Mouse (Mus musculus) urinary bladder, adult 18-20 months (tissue): Measurements from ENCODE around the gene Scn8a.
A peak's percentile ranks its signal among the peaks of the same experiment; 100 is the strongest.

Experiments used
- DNase-seq, 2 experiments: peaks; one replicate each; pipeline ENCODE4 v3.0.0; 2022; ENCODE audit warnings: low spot score in 2 of 2, mixed read lengths in 2 of 2

Gene Scn8a

GRCm38 (mm10) chr15:100869558-100869957, at the start of gene Scn8a:
Gene Scn8a, plus strand, starts transcription at chr15:100869858.
- no peak for DNase-seq

DNA sequence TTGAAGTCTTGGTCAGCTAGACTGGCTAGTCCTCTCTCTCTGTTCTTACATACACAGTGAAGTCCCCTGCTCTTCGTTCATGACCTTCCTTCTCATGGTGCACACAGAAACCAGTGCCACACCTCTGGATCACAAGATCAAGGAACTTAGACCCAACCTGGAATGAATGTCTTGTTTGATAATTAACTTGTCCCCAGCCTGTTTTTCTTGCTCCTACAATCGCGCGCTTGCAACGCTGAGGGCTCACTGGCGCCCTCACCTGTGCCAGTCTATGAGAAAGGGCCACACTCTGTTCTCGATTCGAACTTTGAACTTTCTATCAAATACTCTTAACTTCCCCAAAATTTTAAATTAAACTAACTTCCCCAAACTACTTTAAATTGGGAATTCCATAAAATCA, 47.8 kb upstream of the Scn8a start:
- DNase-seq, result peak; percentile 19 to 22

DNA sequence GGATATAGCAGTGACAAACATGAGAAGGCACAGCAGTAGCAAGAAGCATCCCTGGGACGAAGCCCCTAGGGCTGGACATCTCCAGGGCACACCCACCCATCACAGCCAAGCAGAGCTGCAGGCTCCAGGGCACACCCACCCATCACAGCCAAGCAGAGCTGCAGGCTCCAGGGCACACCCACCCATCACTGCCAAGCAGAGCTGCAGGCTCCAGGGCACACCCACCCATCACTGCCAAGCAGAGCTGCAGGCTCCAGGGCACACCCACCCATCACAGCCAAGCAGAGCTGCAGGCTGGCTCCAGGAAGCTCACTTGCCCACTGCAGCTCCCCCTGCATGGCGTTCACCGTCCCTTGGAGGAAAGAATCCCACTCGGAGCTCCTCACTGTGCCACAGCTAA, 47.3 kb upstream of the Scn8a start:
- DNase-seq, result peak in 1 of 2 experiments; percentile 13

GRCm38 (mm10) chr15:100825249-100825856, 44.3 kb upstream of the Scn8a start:
- DNase-seq, result no peak

DNA sequence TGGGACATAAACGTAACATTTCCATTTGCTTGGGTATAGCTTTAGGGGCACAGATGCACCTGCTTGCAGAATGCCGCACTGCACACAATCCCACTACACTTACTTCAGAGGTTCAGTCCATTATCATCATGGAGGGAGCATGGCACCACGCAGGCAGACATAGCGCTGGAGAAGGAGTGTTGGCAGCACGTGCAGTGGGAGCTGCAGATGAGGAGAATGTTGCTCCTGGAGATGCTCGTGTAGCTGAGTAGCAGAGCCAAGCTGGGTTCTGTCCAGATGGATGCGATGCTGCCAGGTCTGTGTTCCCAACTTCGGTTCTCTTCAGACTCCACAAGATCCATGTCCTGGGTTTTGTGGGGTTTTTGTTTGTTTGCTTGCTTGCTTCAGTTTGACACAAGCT, 43.6 kb upstream of the Scn8a start:
- DNase-seq, result no peak

DNA sequence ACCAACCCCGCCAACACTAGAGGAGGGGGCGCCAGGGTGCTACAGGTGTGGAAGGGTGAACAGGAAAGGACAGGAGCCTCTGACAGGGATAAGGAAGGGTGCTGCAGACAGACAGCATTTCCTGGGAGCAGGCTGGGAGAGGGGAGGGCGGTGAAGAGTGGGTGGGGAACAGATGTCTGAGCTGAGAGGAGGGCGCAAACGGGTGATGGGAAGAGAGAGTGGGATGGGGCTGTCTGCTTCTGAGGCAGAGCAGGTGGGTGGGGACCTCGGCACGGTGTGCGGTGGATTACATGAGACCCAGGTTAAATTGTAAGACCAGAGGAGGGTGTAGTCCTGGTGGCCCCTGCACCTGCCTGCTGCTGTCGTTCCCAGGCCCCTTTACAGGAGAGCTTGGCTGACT, 39.9 kb upstream of the Scn8a start:
- no peak for DNase-seq

- DNase-seq, result no peak
Measured at GRCm38 (mm10) chr15:100830682-100831081, 39.0 kb upstream of the Scn8a start.

GRCm38 (mm10) chr15:100832144-100832543, 37.5 kb upstream of the Scn8a start:
- DNase-seq, result no peak

DNA sequence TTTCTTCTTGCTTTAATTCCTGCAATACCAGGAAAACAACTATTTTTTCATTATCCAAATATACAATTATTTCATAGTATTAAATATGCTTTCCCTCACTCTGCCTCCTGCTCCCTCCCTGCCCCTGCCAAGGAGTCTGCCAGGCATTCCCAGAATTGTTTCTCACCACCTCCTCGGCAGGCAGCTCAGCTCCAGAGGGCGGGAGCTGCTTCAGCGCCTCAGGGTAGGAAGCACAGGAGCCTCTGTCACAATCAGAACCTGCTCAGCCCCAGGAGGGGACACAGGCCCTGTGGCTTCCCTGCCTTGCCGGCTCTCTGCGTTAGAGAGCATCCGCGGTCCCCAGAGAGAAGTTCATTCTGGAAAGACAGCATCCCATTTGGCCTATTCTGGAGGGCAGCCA, 36.9 kb upstream of the Scn8a start:
- no peak for DNase-seq

GRCm38 (mm10) chr15:100836729-100837128, 32.9 kb upstream of the Scn8a start:
- no peak for DNase-seq

DNA sequence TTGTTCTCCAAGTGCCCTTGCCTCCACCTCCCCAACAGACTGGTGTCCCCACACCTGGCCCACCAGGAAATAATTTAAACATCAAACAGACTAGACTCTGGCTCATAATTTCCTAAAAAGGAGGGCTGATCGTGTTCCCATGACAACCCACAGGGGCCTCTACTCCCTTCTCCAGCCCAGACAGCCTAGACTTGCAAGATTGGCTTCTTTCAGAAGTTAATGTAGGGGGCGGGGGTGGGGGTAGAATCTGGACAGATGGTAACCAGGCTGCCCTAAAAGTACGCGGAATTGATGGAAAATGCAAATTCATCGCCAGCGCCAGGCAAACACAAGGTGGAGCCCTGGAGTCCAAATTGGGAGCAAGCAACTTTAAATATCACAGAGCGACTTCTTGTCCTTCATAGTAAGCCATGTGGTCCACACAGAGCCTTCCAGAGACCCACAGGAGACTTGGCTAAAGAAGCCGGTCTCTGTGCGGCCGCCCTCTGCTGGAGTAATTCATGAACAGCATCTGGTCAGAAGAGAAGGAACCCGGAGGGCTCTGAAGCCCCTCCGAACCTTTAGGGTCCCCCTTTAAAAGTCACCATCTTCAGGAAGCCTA, 31.0 kb upstream of the Scn8a start:
- DNase-seq, result peak in 1 of 2 experiments; percentile 8

- no peak for DNase-seq
Measured at GRCm38 (mm10) chr15:100844336-100844735, 25.3 kb upstream of the Scn8a start.

DNA sequence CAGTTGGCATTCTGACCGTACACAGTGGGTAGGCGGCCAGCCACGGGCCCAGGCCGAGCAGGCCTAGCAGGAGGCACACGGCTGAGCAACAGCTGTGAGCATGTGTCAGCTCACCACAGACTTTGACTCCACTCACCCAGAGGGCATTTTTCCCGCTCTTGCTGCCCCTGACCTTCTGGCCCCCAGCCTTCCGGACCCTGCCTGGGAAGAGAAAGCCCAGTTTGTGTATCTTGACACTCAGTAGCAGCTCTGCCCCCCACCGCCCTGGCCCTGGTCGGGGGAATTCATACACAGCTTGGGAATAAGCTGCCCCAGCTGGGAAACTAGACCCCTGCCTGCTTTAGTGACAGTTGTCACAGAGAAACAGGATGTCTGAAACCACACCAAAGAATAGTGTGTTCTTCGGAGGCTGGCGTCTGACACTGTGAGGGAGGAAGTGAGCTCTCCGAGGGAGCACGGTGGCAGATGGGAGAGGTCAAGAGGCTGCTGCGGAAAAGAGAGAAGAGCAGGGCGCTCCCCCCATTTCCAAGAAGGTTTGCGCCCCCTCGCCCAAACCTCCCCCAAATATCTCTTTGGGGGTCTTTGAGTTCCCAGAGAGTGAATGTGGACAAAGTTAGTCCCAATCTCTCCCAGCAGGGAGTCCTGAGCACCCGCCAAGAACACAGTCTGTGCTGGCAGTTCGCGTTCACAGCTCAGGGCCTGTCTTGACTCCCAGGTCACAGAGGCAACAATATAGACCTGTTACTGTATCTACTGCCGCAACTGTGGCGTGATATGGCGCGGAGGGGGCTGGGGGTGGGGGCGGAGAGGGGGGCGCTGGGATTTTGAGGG, 24.4 kb upstream of the Scn8a start:
- DNase-seq, result no peak

DNA sequence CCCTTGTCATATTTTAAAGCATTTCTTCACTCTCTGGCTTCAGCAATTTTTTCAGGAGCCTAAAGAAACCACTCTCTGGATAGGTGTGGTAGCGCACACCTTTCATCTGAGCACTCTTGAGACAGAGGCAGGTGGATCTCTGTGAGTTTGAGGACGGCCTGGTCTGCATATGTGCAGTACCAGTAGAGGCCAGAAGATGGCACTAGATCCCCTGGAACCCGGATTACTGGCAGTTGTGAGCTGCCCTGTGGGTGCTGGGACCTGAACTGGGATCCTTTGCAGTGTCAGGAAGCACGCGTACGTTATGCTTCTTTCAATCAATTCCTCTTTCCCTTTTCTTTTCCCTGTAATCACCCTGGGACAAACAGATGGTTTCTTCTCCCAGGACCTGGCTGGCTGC, 22.5 kb upstream of the Scn8a start:
- no peak for DNase-seq

GRCm38 (mm10) chr15:100857586-100857985, 12.1 kb upstream of the Scn8a start:
- no peak for DNase-seq

- DNase-seq, result no peak
Measured at GRCm38 (mm10) chr15:100860856-100861255, 8.8 kb upstream of the Scn8a start.

GRCm38 (mm10) chr15:100865556-100865955, 4.1 kb upstream of the Scn8a start:
- no peak for DNase-seq

- DNase-seq, result peak in 1 of 2 experiments; percentile 33
Measured at GRCm38 (mm10) chr15:100870001-100870774, 530 bp downstream of the Scn8a start.

GRCm38 (mm10) chr15:100870775-100871106, 1.1 kb downstream of the Scn8a start:
- DNase-seq, result no peak

GRCm38 (mm10) chr15:100871107-100872011, 1.7 kb downstream of the Scn8a start:
- no peak for DNase-seq

GRCm38 (mm10) chr15:100873155-100873554, 3.5 kb downstream of the Scn8a start:
- peak; percentile 60 to 65 for DNase-seq
